Comparison of ENCODE assay signal across 8 mouse cellular contexts in genomic region chr9:57073790-57074094, GRCm38 (mm10). TPM values are rescaled to one million over a fixed set of nuclear protein-coding genes. Genes with fewer than 3 reads are reported as not detected.
DNase-seq lines count a peak whose midpoint lies in the region; ATAC-seq and TF ChIP-seq lines count a peak whose summit lies in the region.

No protein-coding gene starts in this region.

- H3K4me1 ChIP-seq in heart, adult 2 months (ENCODE audit: control insufficient read depth, insufficient read depth, low read length) = peaks cover 6% of the 10 kb centered on the region
- peaks cover 12% of the 10 kb centered on the region for H3K4me1 ChIP-seq in thymus, adult 2 months (replicated peaks; ENCODE audit: control insufficient read depth, insufficient read depth, low read length)
- peaks cover 65% of the 10 kb centered on the region for H3K4me1 ChIP-seq in liver, embryonic 13.5 days (replicated peaks)

- H3K9me3 ChIP-seq in liver, embryonic 13.5 days (replicated peaks) = no peaks in the 10 kb centered on the region

- no peak for ATAC-seq in liver, embryonic 13.5 days (ENCODE audit: low read depth)

- H3K9ac ChIP-seq in heart, adult 2 months (ENCODE audit: low read depth, low read length) = peak overlapping the region; percentile 59
- peak overlapping the region; percentile 92 for H3K9ac ChIP-seq in liver, embryonic 13.5 days

- peak overlapping the region; percentile 98 for H3K27ac ChIP-seq in heart, adult 2 months
- peak overlapping the region; percentile 89 for H3K27ac ChIP-seq in thymus, adult 2 months (ENCODE audit: control insufficient read depth, insufficient read depth, low read length)
- H3K27ac ChIP-seq in liver, embryonic 13.5 days = peak overlapping the region; percentile 99

- peak overlapping the region; percentile 99 for H3K4me2 ChIP-seq in liver, embryonic 13.5 days

- WGBS in heart, adult 2 months = under 1% methylated on average over 15 of the region's 15 CpGs
- WGBS in thymus, adult 2 months = under 1% methylated on average over 15 of the region's 15 CpGs
- WGBS in liver, embryonic 13.5 days (ENCODE audit: insufficient replicate concordance) = under 1% methylated on average over 15 of the region's 15 CpGs

- H3K4me3 ChIP-seq in heart, adult 2 months = peak overlapping the region; percentile 55
- peak overlapping the region; percentile 79 for H3K4me3 ChIP-seq in thymus, adult 2 months (ENCODE audit: control insufficient read depth, insufficient read depth, low read length)
- H3K4me3 ChIP-seq in liver, embryonic 13.5 days (replicated peaks) = peak overlapping the region; percentile 94

- TF ChIP-seq EP300 in heart, adult 2 months (IDR thresholded peaks at IDR 0.05; ENCODE audit: insufficient read depth, low read depth, low read length) = 0 out of 2 replicates have a peak, but pooled peaks have one; percentile 49

- peak; percentile 84 for TF ChIP-seq POLR2A in heart, adult 2 months (IDR thresholded peaks at IDR 0.05; ENCODE audit: insufficient read depth, low read depth, low read length)
- peak; percentile 83 for TF ChIP-seq POLR2A in thymus, adult 2 months (IDR thresholded peaks at IDR 0.05; ENCODE audit: control insufficient read depth, extremely low read depth, insufficient read depth, low read length, poor library complexity)

- H3K27me3 ChIP-seq in heart, adult 2 months (ENCODE audit: control insufficient read depth, insufficient read depth, low read length) = no peaks in the 10 kb centered on the region
- H3K27me3 ChIP-seq in thymus, adult 2 months (ENCODE audit: control insufficient read depth, insufficient read depth, low read length) = no peaks in the 10 kb centered on the region
- no peaks in the 10 kb centered on the region for H3K27me3 ChIP-seq in liver, embryonic 13.5 days

- no peak for TF ChIP-seq CTCF in heart, adult 2 months (IDR thresholded peaks at IDR 0.05)
- peak; percentile 42; the same call in 1 of the 2 replicates for TF ChIP-seq CTCF in thymus, adult 2 months (IDR thresholded peaks at IDR 0.05; ENCODE audit: borderline replicate concordance, control insufficient read depth, extremely low read depth, insufficient read depth, low read length, poor library complexity)

- no peaks in the 10 kb centered on the region for H3K79me2 ChIP-seq in heart, adult 2 months (replicated peaks; ENCODE audit: control insufficient read depth, insufficient read depth, low read length)

- DNase-seq in heart, adult 2 months = no peak
- no peak for DNase-seq in heart, adult 9 months (ENCODE audit: low spot score in 2 of 2)
- no peak for DNase-seq in thymus, adult 2 months
- DNase-seq in thymus, postnatal 14 days = no peak
- DNase-seq in liver, embryonic 13.5 days = no peak
- no peak for DNase-seq in left cerebral cortex, postnatal 10 days (ENCODE audit: extremely low spot score in 1 of 2, low spot score in 2 of 2)
- no peak for DNase-seq in thymus, postnatal 0 days (ENCODE audit: low spot score)
- DNase-seq in cerebellum, adult 11-12 months = no peak

- H3K36me3 ChIP-seq in heart, adult 2 months (ENCODE audit: control insufficient read depth, insufficient read depth, low read length) = no peaks in the 10 kb centered on the region
- no peaks in the 10 kb centered on the region for H3K36me3 ChIP-seq in thymus, adult 2 months (ENCODE audit: control insufficient read depth, insufficient read depth, low read length)
- H3K36me3 ChIP-seq in liver, embryonic 13.5 days = no peaks in the 10 kb centered on the region

- intact Hi-C loops in heart, adult 2 months (cut with DNase I) = loop anchor here (2.0 to 10.0 kb wide), 4 partner anchors 57 to 761 kb away; partner anchors contain the start of genes Arid3b, Man2c1, Snupn and Snx33
- intact Hi-C loops in left cerebral cortex, postnatal 10 days (cut with DNase I) = no loop called here

RNA-seq across cellular contexts. Expression of gene Sin3a, which starts 1.9 kb away (rescaled TPM):
- total RNA-seq in heart, adult 2 months (2021) = 10 to 100 TPM; 22.4 to 28.7 TPM
- 50.5 and 52.0 TPM in 2 replicates for polyA plus RNA-seq in heart, adult 2 months (2012; rRNA removed)
- polyA plus RNA-seq in thymus, adult 2 months (2012; rRNA removed) = 237 and 282 TPM in 2 replicates
- polyA plus RNA-seq in liver, embryonic 13.5 days (2015; fragmentation: Nextera tagmentation; extraction: Ambion mirVana) = 13.3 and 16.5 TPM in 2 replicates
- total RNA-seq in left cerebral cortex, postnatal 10 days (2021) = 10 to 100 TPM; 29.5 to 34.8 TPM
- polyA plus RNA-seq in thymus, postnatal 0 days (2015; fragmentation: Nextera tagmentation; extraction: Ambion mirVana) = 25.3 and 26.6 TPM in 2 replicates

RNA-seq across cellular contexts. Expression of gene Man2c1, which starts 56.7 kb away (rescaled TPM):
- total RNA-seq in heart, adult 2 months (2021) = 10 to 100 TPM; 44.1 to 47.6 TPM
- 124 and 128 TPM in 2 replicates for polyA plus RNA-seq in heart, adult 2 months (2012; rRNA removed)
- 230 and 269 TPM in 2 replicates for polyA plus RNA-seq in thymus, adult 2 months (2012; rRNA removed)
- polyA plus RNA-seq in liver, embryonic 13.5 days (2015; fragmentation: Nextera tagmentation; extraction: Ambion mirVana) = 17.3 and 19.5 TPM in 2 replicates
- total RNA-seq in left cerebral cortex, postnatal 10 days (2021) = 100 to 1,000 TPM; 140 to 148 TPM
- 36.6 and 37.6 TPM in 2 replicates for polyA plus RNA-seq in thymus, postnatal 0 days (2015; fragmentation: Nextera tagmentation; extraction: Ambion mirVana)
